8 mouse cellular contexts compared by ENCODE assay signal in genomic region chr2:158106947-158107587, GRCm38 (mm10). TPM values are rescaled to one million over a fixed set of nuclear protein-coding genes. Genes with fewer than 3 reads are reported as not detected.
DNase-seq lines count a peak whose midpoint lies in the region; ATAC-seq and TF ChIP-seq lines count a peak whose summit lies in the region.

No protein-coding gene starts in this region.

- no peak overlapping the region for H3K9ac ChIP-seq in forebrain, postnatal 0 days
- no peak overlapping the region for H3K9ac ChIP-seq in intestine, embryonic 14.5 days (ENCODE audit: low read length)
- no peak overlapping the region for H3K9ac ChIP-seq in liver, embryonic 12.5 days

- no peaks in the 10 kb centered on the region for H3K9me3 ChIP-seq in forebrain, postnatal 0 days (ENCODE audit: low read length)
- H3K9me3 ChIP-seq in intestine, embryonic 14.5 days (ENCODE audit: control insufficient read depth, low read length): no peaks in the 10 kb centered on the region
- H3K9me3 ChIP-seq in liver, embryonic 12.5 days (replicated peaks): no peaks in the 10 kb centered on the region

- H3K4me1 ChIP-seq in bone marrow, adult 2 months (ENCODE audit: control insufficient read depth, insufficient read depth, low read length): no peaks in the 10 kb centered on the region
- H3K4me1 ChIP-seq in forebrain, postnatal 0 days (ENCODE audit: insufficient read depth): no peaks in the 10 kb centered on the region
- H3K4me1 ChIP-seq in intestine, embryonic 14.5 days (replicated peaks; ENCODE audit: control insufficient read depth, insufficient read depth, low read length): peaks cover 35% of the 10 kb centered on the region
- H3K4me1 ChIP-seq in liver, embryonic 12.5 days: peaks cover 31% of the 10 kb centered on the region

- intact Hi-C loops in left cerebral cortex, postnatal 14 days (cut with DNase I): loop anchor here (5.0 to 10.0 kb wide), 3 partner anchors 40 to 228 kb away; partner anchors contain the start of gene Tgm2

- ATAC-seq in forebrain, postnatal 0 days: peak; percentile 84
- peak; percentile 44 for ATAC-seq in intestine, embryonic 14.5 days (replicated peaks; ENCODE audit: low FRiP score, low TSS enrichment, low read depth)
- ATAC-seq in liver, embryonic 12.5 days: peak; percentile 61

- no peak for TF ChIP-seq POLR2A in bone marrow, adult 2 months (IDR thresholded peaks at IDR 0.05; ENCODE audit: borderline replicate concordance, control insufficient read depth, low read depth, low read length)

- H3K27me3 ChIP-seq in forebrain, postnatal 0 days (ENCODE audit: insufficient read depth, low read length): no peaks in the 10 kb centered on the region
- H3K27me3 ChIP-seq in intestine, embryonic 14.5 days (replicated peaks; ENCODE audit: control insufficient read depth, insufficient read depth, low read length): no peaks in the 10 kb centered on the region
- H3K27me3 ChIP-seq in liver, embryonic 12.5 days (replicated peaks): peaks cover 17% of the 10 kb centered on the region; the same call in 1 of the 2 replicates

- TF ChIP-seq CTCF in bone marrow, adult 2 months (IDR thresholded peaks at IDR 0.05; ENCODE audit: control insufficient read depth, insufficient read depth, low read length): peak; percentile 70
- TF ChIP-seq CTCF in forebrain, postnatal 0 days (IDR thresholded peaks at IDR 0.05; ENCODE audit: low read depth): peak; percentile 72

- H3K36me3 ChIP-seq in forebrain, postnatal 0 days (ENCODE audit: insufficient read depth): no peaks in the 10 kb centered on the region
- H3K36me3 ChIP-seq in intestine, embryonic 14.5 days (ENCODE audit: control insufficient read depth, insufficient read depth, low read length): no peaks in the 10 kb centered on the region
- no peaks in the 10 kb centered on the region for H3K36me3 ChIP-seq in liver, embryonic 12.5 days

- WGBS in bone marrow, adult 2 months: 42% methylated on average over 6 of the region's 6 CpGs
- WGBS in forebrain, postnatal 0 days: 21% methylated on average over 6 of the region's 6 CpGs
- WGBS in intestine, embryonic 14.5 days: 20% methylated on average over 6 of the region's 6 CpGs
- 34% methylated on average over 6 of the region's 6 CpGs for WGBS in liver, embryonic 12.5 days (ENCODE audit: insufficient replicate concordance)

- no peak overlapping the region for H3K4me2 ChIP-seq in forebrain, postnatal 0 days (ENCODE audit: low read depth)
- no peak overlapping the region for H3K4me2 ChIP-seq in intestine, embryonic 14.5 days (ENCODE audit: low read length)
- 0 out of 2 replicates have a peak overlapping the region, but pooled peaks have one; percentile 14 for H3K4me2 ChIP-seq in liver, embryonic 12.5 days

- no peak overlapping the region for H3K4me3 ChIP-seq in bone marrow, adult 2 months (replicated peaks; ENCODE audit: control insufficient read depth, low read depth, low read length)
- H3K4me3 ChIP-seq in forebrain, postnatal 0 days (ENCODE audit: low read depth, low read length): no peak overlapping the region
- no peak overlapping the region for H3K4me3 ChIP-seq in intestine, embryonic 14.5 days (ENCODE audit: low read depth, low read length)
- H3K4me3 ChIP-seq in liver, embryonic 12.5 days: no peak overlapping the region

- DNase-seq in left cerebral cortex, postnatal 14 days (ENCODE audit: low spot score in 2 of 2): peak; percentile 45 to 49
- no peak for DNase-seq in left cerebral cortex, adult 8-10 months (ENCODE audit: low spot score in 2 of 2)
- peak; percentile 68 for DNase-seq in forebrain, postnatal 0 days
- DNase-seq in intestine, embryonic 14.5 days (ENCODE audit: low spot score): peak; percentile 86
- DNase-seq in naive thymus-derived CD4-positive, alpha-beta T cell, adult 2 months (ENCODE audit: low read depth): peak; percentile 42
- no peak for DNase-seq in right cerebral cortex, postnatal 25 days

- no peak overlapping the region for H3K27ac ChIP-seq in bone marrow, adult 2 months (ENCODE audit: control insufficient read depth, insufficient read depth, low read depth, low read length, poor library complexity)
- H3K27ac ChIP-seq in forebrain, postnatal 0 days (ENCODE audit: low read depth, low read length): peak overlapping the region; percentile 45
- peak overlapping the region; percentile 77 for H3K27ac ChIP-seq in intestine, embryonic 14.5 days (ENCODE audit: low read depth)
- peak overlapping the region; percentile 36; the same call in 1 of the 2 replicates for H3K27ac ChIP-seq in liver, embryonic 12.5 days

RNA-seq across cellular contexts. Expression of gene Tgm2, which starts 39.2 kb away (rescaled TPM):
- total RNA-seq in left cerebral cortex, postnatal 14 days (2021): 1 to 10 TPM; 7.1 to 8.3 TPM
- 10 to 100 TPM in 3 of 4 experiments, 1 to 10 TPM in 1; 9.3 to 13.7 (median 10.1) TPM for total RNA-seq in left cerebral cortex, adult 8-10 months (2022)
- 13.9 and 19.0 TPM in 2 replicates for polyA plus RNA-seq in bone marrow, adult 2 months (2011; ENCODE audit: insufficient read depth, insufficient read length, low replicate concordance, missing spikeins)
- total RNA-seq in forebrain, postnatal 0 days (2014; rRNA removed): 9.1 and 13.0 TPM in 2 replicates
- 6.1 TPM in 2 replicates for polyA plus RNA-seq in forebrain, postnatal 0 days (2015; fragmentation: Nextera tagmentation; extraction: Ambion mirVana)
- 54.4 and 59.7 TPM in 2 replicates for polyA plus RNA-seq in intestine, embryonic 14.5 days (2014; fragmentation: Nextera tagmentation; extraction: Ambion mirVana)
- 69.4 and 69.9 TPM in 2 replicates for polyA plus RNA-seq in liver, embryonic 12.5 days (2016; fragmentation: Nextera tagmentation; extraction: Ambion mirVana)

Comparison
In these comparisons a context has a peak if more than half of its experiments do, and no peak if none do; other contexts are left out.
1. DNase-seq: peak in left cerebral cortex, postnatal 14 days (2 of 2), forebrain, postnatal 0 days (single experiment), intestine, embryonic 14.5 days (single experiment) and naive thymus-derived CD4-positive, alpha-beta T cell, adult 2 months (single experiment); none in left cerebral cortex, adult 8-10 months (0 of 2) and right cerebral cortex, postnatal 25 days (single experiment).
2. Peak in every context shown above with its lines, with median percentiles within 50 percentile points of each other: ATAC-seq.